Mouse (Mus musculus) ES-E14 (cell line): ENCODE results near the gene 1110008P14Rik. TPM values are rescaled to one million over a fixed set of nuclear protein-coding genes. Genes with fewer than 3 reads are reported as not detected.

ENCODE experiments used
- DNase-seq: peaks from one replicate; pipeline ENCODE4 v3.0.0-alpha.2; 2013; ENCODE audit warnings: low read depth, low spot score
- H3K27ac ChIP-seq: 2 replicates; pipeline ENCODE4 v1.5.1; 2012; ENCODE audit warnings: low read depth, mild to moderate bottlenecking, low read length, moderate library complexity, mixed read lengths; ENCODE audit not compliant: poor library complexity, insufficient read depth, severe bottlenecking
- H3K36me3 ChIP-seq: 2 replicates; pipeline ENCODE4 v1.6.1; 2012; ENCODE audit warnings: mild to moderate bottlenecking, low read length, moderate library complexity, mixed read lengths; ENCODE audit not compliant: control insufficient read depth, poor library complexity, insufficient read depth, severe bottlenecking
- H3K4me1 ChIP-seq, 2 experiments: fragments of 150-350 bp in 1 of 2; sonication (generic) in 1 of 2; 2 replicates each; pipeline ENCODE4 v1.6.1; 2012; ENCODE audit warnings: low read length in 2 of 2, mild to moderate bottlenecking in 1 of 2, mixed read lengths in 1 of 2; ENCODE audit not compliant: control insufficient read depth in 2 of 2, insufficient read depth in 2 of 2, poor library complexity in 1 of 2
- H3K4me3 ChIP-seq, 2 experiments: fragments of 150-350 bp in 1 of 2; sonication (generic) in 1 of 2; 2 replicates each; pipeline ENCODE4 v1.5.1; 2012; ENCODE audit warnings: low read length in 2 of 2, low read depth in 1 of 2, mild to moderate bottlenecking in 1 of 2, mixed read lengths in 1 of 2; ENCODE audit not compliant: insufficient read depth in 1 of 2, poor library complexity in 1 of 2, severe bottlenecking in 1 of 2
- H3K9ac ChIP-seq: 2 replicates; pipeline ENCODE4 v1.6.1; 2012; ENCODE audit warnings: low read depth, mild to moderate bottlenecking, low read length, mixed read lengths; ENCODE audit not compliant: poor library complexity, insufficient read depth, severe bottlenecking
- H3K9me3 ChIP-seq: fragments of 150-350 bp; sonication (generic); 2 replicates; pipeline ENCODE4 v1.6.1; 2012; ENCODE audit warnings: low read depth, mild to moderate bottlenecking, low read length; ENCODE audit not compliant: control insufficient read depth, insufficient read depth
- CHD2 ChIP-seq: IDR thresholded peaks from 2 replicates; pipeline ENCODE4 v1.6.1; 2014; ENCODE audit warnings: mild to moderate bottlenecking, low read depth, low read length, inconsistent platforms
- HCFC1 ChIP-seq: IDR thresholded peaks from 2 replicates; pipeline ENCODE4 v1.6.1; 2012; ENCODE audit warnings: low read length, inconsistent platforms, borderline replicate concordance; ENCODE audit not compliant: insufficient read depth
- MAFK ChIP-seq: IDR thresholded peaks from 2 replicates; pipeline ENCODE4 v1.6.1; 2014; ENCODE audit warnings: mild to moderate bottlenecking, low read depth, low read length, inconsistent platforms; ENCODE audit not compliant: insufficient read depth
- ZC3H11A ChIP-seq: IDR thresholded peaks from 2 replicates; pipeline ENCODE4 v1.6.1; 2012; ENCODE audit warnings: low read depth, mild to moderate bottlenecking, inconsistent platforms, low read length, borderline replicate concordance
- ZNF384 ChIP-seq: IDR thresholded peaks from 2 replicates; pipeline ENCODE4 v1.6.1; 2012; ENCODE audit warnings: low read depth, low read length, inconsistent platforms
- in situ Hi-C, 2 experiments: fragments of 600-800 bp; cut with MboI; formaldehyde crosslinking; loops; one replicate each; pipeline ENCODE4 v1.15.1; 2025; ENCODE audit warnings: low sequenced_read_pairs in 2 of 2, inconsistent platforms in 1 of 2; ENCODE audit not compliant: unreplicated experiment in 2 of 2
- total RNA-seq: library from RNA; depleted of rRNA; stranded (reverse); fragments of 300-350 nt; gene quantifications from 2 replicates; pipeline ENCODE4 v1.2.3, GENCODE M21; 2012

Gene 1110008P14Rik
- total RNA-seq, 1 experiment = 31.3 TPM

- in situ Hi-C loops = no loop called here
- no peaks in the 10 kb centered on the region for H3K36me3 ChIP-seq
- H3K4me1 ChIP-seq = peaks cover 6 to 28% of the 10 kb centered on the region in 2 experiments; a peak in 3 of 4 replicates
- no peaks in the 10 kb centered on the region for H3K9me3 ChIP-seq
- DNase-seq = no peak
- no peak overlapping the region for H3K9ac ChIP-seq
- H3K27ac ChIP-seq = no peak overlapping the region
- no peak overlapping the region for H3K4me3 ChIP-seq
- TF ChIP-seq HCFC1 (no peak), CHD2 (no peak), ZC3H11A (no peak), MAFK (no peak), ZNF384 (no peak)
These were observed 27.3 kb downstream of the 1110008P14Rik start for GRCm38 (mm10) chr2:32354336-32354895.

GRCm38 (mm10) chr2:32353836-32354235 lies 27.9 kb downstream of the 1110008P14Rik start:
- Histone ChIP-seq H3K9ac (no peak overlapping the region), H3K4me1 (peaks cover 6 to 30% of the 10 kb centered on the region in 2 experiments; a peak in 3 of 4 replicates)

DNA sequence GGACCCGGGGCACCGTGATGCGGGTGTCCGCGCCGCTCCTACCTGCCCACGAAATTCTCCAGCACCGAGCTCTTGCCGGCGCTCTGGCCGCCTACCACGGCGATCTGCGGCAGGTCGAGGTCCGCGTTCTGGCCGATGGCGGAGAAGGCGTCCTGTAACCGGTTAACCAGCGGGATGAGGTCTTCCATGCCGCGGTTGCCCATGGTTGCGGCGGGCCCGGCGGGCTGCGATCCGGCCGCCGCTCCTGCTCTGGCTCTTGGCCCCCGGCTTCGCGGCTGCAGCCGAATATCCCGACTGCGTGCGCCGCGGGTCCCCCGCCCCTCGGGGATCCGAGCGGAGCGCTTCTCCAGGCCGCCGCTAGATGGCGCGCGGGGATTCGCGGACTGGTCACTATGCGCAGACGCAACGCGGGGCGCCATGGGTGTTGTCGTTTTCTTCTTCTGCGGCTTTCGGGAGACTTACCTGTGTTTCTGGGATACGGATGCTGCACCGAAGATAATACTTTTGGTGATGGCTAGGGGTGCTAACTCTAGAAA lies 28.7 kb downstream of the 1110008P14Rik start, which contains the start of gene Dnm1:
Dnm1 (minus strand) TSS at position 332 of the 536 bp plus-strand sequence.
- Histone ChIP-seq H3K4me3 (peak within 1 kb of the TSS; percentile 75 to 81), H3K36me3 (no peaks in the 10 kb centered on the region), H3K4me1 (peaks cover 6 to 37% of the 10 kb centered on the region in 2 experiments; a peak in 3 of 4 replicates), H3K9me3 (no peaks in the 10 kb centered on the region), H3K27ac (no peak within 1 kb of the TSS), H3K9ac (peak within 1 kb of the TSS; percentile 78)
- in situ Hi-C loops = no loop called here
- TF ChIP-seq CHD2 (no peak), ZNF384 (no peak), ZC3H11A (no peak), HCFC1 (peak; percentile 86), MAFK (no peak)
- peak; percentile 69 for DNase-seq

More at GRCm38 (mm10) chr2:32353836-32354235, 27.9 kb downstream of the 1110008P14Rik start:
- no peaks in the 10 kb centered on the region for H3K9me3 ChIP-seq
- no peaks in the 10 kb centered on the region for H3K36me3 ChIP-seq
- no peak for DNase-seq
- TF ChIP-seq HCFC1 = no peak
- no peak for TF ChIP-seq ZNF384
- no peak for TF ChIP-seq CHD2
- no peak for TF ChIP-seq ZC3H11A
- no peak for TF ChIP-seq MAFK
- in situ Hi-C loops = no loop called here
- H3K27ac ChIP-seq = no peak overlapping the region
- no peak overlapping the region for H3K4me3 ChIP-seq

GRCm38 (mm10) chr2:32352151-32353006 lies 29.4 kb downstream of the 1110008P14Rik start, which contains the start of gene Ciz1:
TSS of gene Ciz1 (plus strand) at chr2:32352327.
- TF ChIP-seq MAFK = no peak
- no peak for TF ChIP-seq ZC3H11A
- no peak for TF ChIP-seq CHD2
- TF ChIP-seq HCFC1 = no peak
- no peak for TF ChIP-seq ZNF384
- Histone ChIP-seq H3K9ac (peak within 1 kb of the TSS; percentile 78), H3K27ac (no peak within 1 kb of the TSS), H3K9me3 (no peaks in the 10 kb centered on the region), H3K4me3 (peak within 1 kb of the TSS; percentile 75 to 81), H3K4me1 (peaks cover 6 to 37% of the 10 kb centered on the region in 2 experiments; a peak in 3 of 4 replicates), H3K36me3 (no peaks in the 10 kb centered on the region)
- no peak for DNase-seq
- in situ Hi-C loops = no loop called here
